Mouse (Mus musculus): ENCODE results near the gene Gm3164.
"Not testable (repeated sequence)": the region's sequence is repeated elsewhere in the genome, so short reads cannot be mapped to it uniquely, and the experiment has no call there.

DNA sequence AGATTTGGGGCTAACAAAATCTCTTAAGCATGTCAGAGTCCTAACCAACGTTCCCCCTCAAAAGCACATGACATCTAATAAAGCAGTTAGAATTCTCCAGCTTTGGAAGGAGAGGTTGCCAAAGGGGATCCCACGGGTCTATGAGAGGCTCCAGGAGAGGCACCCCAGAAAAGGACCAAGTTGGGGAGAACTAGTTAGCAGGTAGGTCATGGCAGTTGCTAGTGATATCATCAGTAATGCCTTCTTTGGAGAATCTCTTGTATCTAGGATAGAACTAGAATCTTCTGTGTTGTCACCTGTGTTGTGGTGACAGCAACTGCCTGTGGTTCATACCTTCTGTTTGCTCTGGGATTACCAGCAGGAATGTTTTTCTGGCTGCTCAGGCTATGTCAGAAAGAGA lies 66.2 kb downstream of the Gm3164 start, which contains the start of gene Gm3182:
- TF ChIP-seq CTCF (conservative IDR thresholded peaks at IDR 0.05; ENCODE audit: insufficient read depth, insufficient read length, low read depth, low read length); POLR2A (IDR thresholded peaks at IDR 0.05; ENCODE audit: low read depth, low read length): not testable (repeated sequence)

All from kidney, adult 2 months (tissue).